Mouse (Mus musculus) spleen, postnatal 4 days (tissue): ENCODE results near the gene Rtn4rl1.
A peak's percentile ranks its signal among the peaks of the same experiment; 100 is the strongest.

Experiments used
- DNase-seq, 2 experiments: peaks; one replicate each; pipeline ENCODE4 v3.0.0; 2022; ENCODE audit warnings: low spot score in 2 of 2

The Rtn4rl1 gene

GRCm38 (mm10) chr11:75193256-75194071 is at the start of gene Rtn4rl1:
TSS of gene Rtn4rl1 (plus strand) at chr11:75193783.
- DNase-seq, result peak; percentile 41 to 73

GRCm38 (mm10) chr11:75145841-75146240 is 47.7 kb upstream of the Rtn4rl1 start:
- no peak for DNase-seq

- DNase-seq, result peak in 1 of 2 experiments; percentile 38
These were observed 46.3 kb upstream of the Rtn4rl1 start for GRCm38 (mm10) chr11:75147106-75147845.

- peak in 1 of 2 experiments; percentile 58 for DNase-seq
These were observed 45.8 kb upstream of the Rtn4rl1 start for GRCm38 (mm10) chr11:75147846-75148168.

GRCm38 (mm10) chr11:75148332-75149035 is 45.1 kb upstream of the Rtn4rl1 start:
- DNase-seq, result peak in 1 of 2 experiments; percentile 52

GRCm38 (mm10) chr11:75150346-75150745 is 43.2 kb upstream of the Rtn4rl1 start:
- no peak for DNase-seq

GRCm38 (mm10) chr11:75152603-75153557 is 40.7 kb upstream of the Rtn4rl1 start:
- DNase-seq, result peak in 1 of 2 experiments; percentile 68

GRCm38 (mm10) chr11:75154053-75154585 is 39.5 kb upstream of the Rtn4rl1 start:
- peak in 1 of 2 experiments; percentile 58 for DNase-seq

GRCm38 (mm10) chr11:75155985-75156384 is 37.6 kb upstream of the Rtn4rl1 start:
- peak in 1 of 2 experiments; percentile 61 for DNase-seq

- no peak for DNase-seq
These were observed 37.2 kb upstream of the Rtn4rl1 start for GRCm38 (mm10) chr11:75156416-75156815.

- no peak for DNase-seq
These were observed 36.5 kb upstream of the Rtn4rl1 start for GRCm38 (mm10) chr11:75157037-75157436.

- DNase-seq, result no peak
These were observed 35.7 kb upstream of the Rtn4rl1 start for GRCm38 (mm10) chr11:75157901-75158300.

- DNase-seq, result no peak
These were observed 35.2 kb upstream of the Rtn4rl1 start for GRCm38 (mm10) chr11:75158432-75158831.

- DNase-seq, result no peak
These were observed 34.0 kb upstream of the Rtn4rl1 start for GRCm38 (mm10) chr11:75159564-75159963.

GRCm38 (mm10) chr11:75160954-75161353 is 32.6 kb upstream of the Rtn4rl1 start:
- no peak for DNase-seq

- no peak for DNase-seq
These were observed 32.1 kb upstream of the Rtn4rl1 start for GRCm38 (mm10) chr11:75161417-75162008.

GRCm38 (mm10) chr11:75162591-75163080 is 30.9 kb upstream of the Rtn4rl1 start:
- DNase-seq, result no peak

GRCm38 (mm10) chr11:75163379-75163778 is 30.2 kb upstream of the Rtn4rl1 start:
- DNase-seq, result no peak

- DNase-seq, result no peak
These were observed 29.5 kb upstream of the Rtn4rl1 start for GRCm38 (mm10) chr11:75164051-75164450.

- no peak for DNase-seq
These were observed 28.8 kb upstream of the Rtn4rl1 start for GRCm38 (mm10) chr11:75164750-75165149.
